Mouse (Mus musculus): ENCODE results near the gene Creld2.

Gene Creld2

GRCm38 (mm10) chr15:88827991-88828799, 8.7 kb downstream of the Creld2 start:
- in situ Hi-C loops (cut with MboI; ENCODE audit: unreplicated experiment in 2 of 2) = loop anchor here (5.0 to 25.0 kb wide), 6 partner anchors 49 to 607 kb away; partner anchors contain the start of genes Ppp6r2 (in 2 of the 2), Odf3b (in 1 of the 2), Sco2 (in 1 of the 2) and Trabd (in 1 of the 2)

- in situ Hi-C loops (cut with MboI; ENCODE audit: unreplicated experiment in 2 of 2) = loop anchor here (5.0 to 25.0 kb wide), 6 partner anchors 48 to 606 kb away; partner anchors contain the start of genes Ppp6r2 (in 2 of the 2), Odf3b (in 1 of the 2), Sco2 (in 1 of the 2) and Trabd (in 1 of the 2)
Observed at GRCm38 (mm10) chr15:88828800-88829705, 9.6 kb downstream of the Creld2 start.

DNA sequence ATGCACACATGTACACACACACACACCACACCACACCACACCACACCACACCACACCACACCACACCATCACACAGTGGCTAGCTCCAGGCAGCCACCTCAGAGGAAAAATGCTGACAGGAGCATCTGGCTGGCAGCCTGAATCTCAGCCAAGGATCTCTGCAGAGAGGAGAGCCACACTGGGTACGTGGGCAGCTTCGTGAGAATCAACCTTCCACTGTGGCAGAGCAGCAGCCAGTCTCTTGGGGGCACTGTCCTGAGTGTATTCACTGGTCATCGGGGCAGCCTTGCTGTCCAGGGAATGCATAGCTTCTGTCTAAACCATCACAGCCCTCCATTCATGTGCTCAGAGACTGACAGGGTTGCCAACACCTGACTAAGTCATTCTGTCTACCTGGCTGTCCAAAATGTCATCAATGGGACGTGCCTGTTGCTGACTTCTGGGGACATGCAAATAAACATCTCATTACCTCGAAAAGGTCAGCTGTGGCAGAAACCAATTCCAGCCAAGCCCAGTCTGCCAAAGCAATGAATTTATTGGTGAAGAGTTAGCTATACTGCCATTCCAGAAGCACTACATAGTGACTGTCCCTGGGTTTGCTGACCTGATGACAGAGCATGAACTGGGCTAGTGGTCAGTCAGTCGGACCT, 10.5 kb downstream of the Creld2 start:
- in situ Hi-C loops (cut with MboI; ENCODE audit: unreplicated experiment in 2 of 2) = loop anchor here (5.0 to 25.0 kb wide), 6 partner anchors 47 to 605 kb away; partner anchors contain the start of genes Ppp6r2 (in 2 of the 2), Odf3b (in 1 of the 2), Sco2 (in 1 of the 2) and Trabd (in 1 of the 2)

GRCm38 (mm10) chr15:88830696-88831095, 11.2 kb downstream of the Creld2 start:
- in situ Hi-C loops (cut with MboI; ENCODE audit: unreplicated experiment in 2 of 2) = loop anchor here (25.0 kb wide), 1 partner anchor 382 kb away; the partner anchor contains the start of gene Ppp6r2 (in 2 of the 2)

DNA sequence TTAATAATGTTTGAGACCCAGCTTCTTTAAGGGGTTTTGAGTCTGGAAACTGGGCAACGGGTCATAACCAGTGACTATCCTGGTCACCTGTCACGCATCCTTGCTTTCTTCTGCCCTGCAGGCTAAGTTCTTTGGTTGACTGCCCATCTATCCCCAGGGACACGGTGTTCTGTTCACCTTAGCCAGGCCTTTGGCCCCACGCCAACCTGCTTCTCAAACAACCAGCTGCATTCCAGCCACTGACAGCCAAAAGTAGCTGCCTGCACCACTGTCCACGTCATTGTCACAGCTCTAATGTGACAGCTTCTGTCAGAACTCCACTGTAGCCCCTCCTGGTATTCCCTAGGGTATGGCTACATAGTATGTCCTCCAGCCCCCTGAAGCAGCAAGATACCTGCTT, 12.0 kb downstream of the Creld2 start:
- in situ Hi-C loops (cut with MboI; ENCODE audit: unreplicated experiment in 2 of 2) = loop anchor here (25.0 kb wide), 1 partner anchor 381 kb away; the partner anchor contains the start of gene Ppp6r2 (in 2 of the 2)

DNA sequence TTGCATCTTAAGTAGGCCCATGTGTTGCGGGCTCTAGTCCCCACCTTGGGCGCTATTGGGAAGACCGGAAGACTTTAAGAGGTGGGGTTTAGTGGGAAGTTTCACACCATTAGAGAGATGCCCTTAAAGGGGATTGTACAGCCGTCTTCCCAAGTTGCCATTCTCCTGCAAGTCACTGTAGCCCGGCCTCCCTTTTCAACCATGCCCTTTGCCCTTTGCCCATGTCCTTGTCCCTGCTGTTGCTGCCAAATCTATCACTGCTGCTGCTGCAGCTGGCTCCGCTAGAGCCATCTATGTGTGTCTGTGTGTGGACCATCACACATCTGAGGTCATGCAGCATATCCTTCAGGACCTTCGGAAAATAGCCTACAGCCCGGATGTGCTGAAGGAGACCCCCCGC, 13.1 kb downstream of the Creld2 start:
- in situ Hi-C loops (cut with MboI; ENCODE audit: unreplicated experiment in 2 of 2) = loop anchor here (25.0 kb wide), 1 partner anchor 380 kb away; the partner anchor contains the start of gene Ppp6r2 (in 2 of the 2)

GRCm38 (mm10) chr15:88836031-88836430, 16.6 kb downstream of the Creld2 start:
- in situ Hi-C loops (cut with MboI; ENCODE audit: unreplicated experiment in 2 of 2) = loop anchor here (25.0 kb wide), 1 partner anchor 376 kb away; the partner anchor contains the start of gene Ppp6r2 (in 2 of the 2)

DNA sequence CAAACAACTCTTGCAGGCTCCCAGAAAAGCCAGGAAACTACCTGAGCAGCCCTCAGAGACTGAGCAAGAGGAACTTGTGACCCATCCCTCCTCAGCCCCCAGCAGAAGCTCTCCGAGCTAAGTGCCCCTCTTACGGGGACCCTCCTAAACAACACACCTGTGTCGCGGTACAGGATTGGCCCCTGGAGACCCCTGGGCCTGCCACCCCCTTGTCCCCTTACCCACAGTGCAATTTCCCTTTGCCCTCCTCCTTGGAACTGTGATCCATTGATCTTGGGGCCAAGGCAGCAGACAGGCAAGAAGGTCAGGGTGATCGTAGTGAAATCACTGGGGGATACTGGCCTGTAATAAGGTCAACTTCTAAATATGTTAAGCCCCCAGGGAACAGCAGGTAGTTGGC, 17.1 kb downstream of the Creld2 start:
- in situ Hi-C loops (cut with MboI; ENCODE audit: unreplicated experiment in 2 of 2) = loop anchor here (25.0 kb wide), 1 partner anchor 376 kb away; the partner anchor contains the start of gene Ppp6r2 (in 2 of the 2)

DNA sequence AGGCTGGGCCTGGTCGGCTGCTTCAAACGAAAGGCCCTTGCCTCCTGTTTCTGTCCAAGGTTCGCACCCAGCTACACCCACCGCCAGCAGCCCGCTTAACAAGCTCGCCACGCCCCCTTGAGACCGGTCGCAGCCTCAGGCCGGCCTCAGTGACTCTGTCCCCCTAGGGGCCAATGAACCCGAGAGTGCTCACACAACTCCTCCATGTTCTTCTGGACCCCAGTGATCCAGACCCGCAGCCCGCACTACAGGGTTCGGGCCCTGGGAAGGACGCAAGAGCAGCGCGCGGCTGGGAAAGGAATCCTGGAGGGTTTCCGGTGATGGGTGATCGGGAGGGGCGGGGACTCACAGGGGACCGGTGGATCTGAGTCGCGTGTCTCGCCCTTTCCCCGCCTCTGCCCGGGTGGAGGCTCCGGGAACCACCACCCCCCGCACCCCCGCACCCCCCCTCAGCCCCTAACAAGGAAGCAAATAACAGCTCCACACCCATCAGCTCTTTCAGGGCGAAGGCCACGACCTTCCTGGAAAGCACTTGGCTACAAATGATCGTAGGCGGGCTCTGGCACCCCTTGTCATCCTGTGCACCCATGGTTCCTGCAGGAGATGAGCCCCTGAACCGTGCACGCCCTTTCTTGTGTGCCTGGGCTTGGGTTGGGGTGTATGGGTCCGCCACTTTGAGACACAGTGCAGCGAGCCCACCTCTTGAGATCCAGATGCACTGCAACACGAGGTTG, 17.9 kb downstream of the Creld2 start:
- in situ Hi-C loops (cut with MboI; ENCODE audit: unreplicated experiment in 2 of 2) = loop anchor here (25.0 kb wide), 1 partner anchor 375 kb away; the partner anchor contains the start of gene Ppp6r2 (in 2 of the 2)

DNA sequence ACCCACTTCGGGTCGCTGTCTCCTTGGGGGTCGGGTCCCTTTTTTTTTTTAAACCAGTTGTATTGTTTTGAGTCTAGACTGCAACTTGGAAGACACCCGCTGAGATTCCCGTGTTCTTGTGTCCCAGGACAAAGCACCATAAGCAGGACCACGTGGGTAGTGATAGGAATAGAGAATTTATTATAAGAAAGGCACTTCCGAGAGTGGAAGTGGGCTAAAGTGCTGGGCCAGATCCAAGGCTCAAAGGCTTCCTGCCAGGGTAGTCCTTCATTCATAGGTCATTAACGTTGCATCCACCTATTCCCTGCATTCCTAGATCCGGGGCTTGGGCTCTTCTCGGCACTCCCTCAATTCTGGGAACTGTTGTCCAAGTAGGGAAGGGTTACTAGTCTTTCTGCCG, 18.5 kb downstream of the Creld2 start:
- in situ Hi-C loops (cut with MboI; ENCODE audit: unreplicated experiment in 2 of 2) = loop anchor here (25.0 kb wide), 1 partner anchor 374 kb away; the partner anchor contains the start of gene Ppp6r2 (in 2 of the 2)

- in situ Hi-C loops (cut with MboI; ENCODE audit: unreplicated experiment in 2 of 2) = loop anchor here (25.0 kb wide), 1 partner anchor 373 kb away; the partner anchor contains the start of gene Ppp6r2 (in 2 of the 2)
Observed at GRCm38 (mm10) chr15:88839271-88839670, 19.8 kb downstream of the Creld2 start.

- in situ Hi-C loops (cut with MboI; ENCODE audit: unreplicated experiment in 2 of 2) = loop anchor here (25.0 kb wide), 1 partner anchor 372 kb away; the partner anchor contains the start of gene Ppp6r2 (in 2 of the 2)
Observed at GRCm38 (mm10) chr15:88840126-88840525, 20.7 kb downstream of the Creld2 start.

- in situ Hi-C loops (cut with MboI; ENCODE audit: unreplicated experiment in 2 of 2) = loop anchor here (25.0 kb wide), 1 partner anchor 371 kb away; the partner anchor contains the start of gene Ppp6r2 (in 2 of the 2)
Observed at GRCm38 (mm10) chr15:88841160-88841559, 21.7 kb downstream of the Creld2 start.

DNA sequence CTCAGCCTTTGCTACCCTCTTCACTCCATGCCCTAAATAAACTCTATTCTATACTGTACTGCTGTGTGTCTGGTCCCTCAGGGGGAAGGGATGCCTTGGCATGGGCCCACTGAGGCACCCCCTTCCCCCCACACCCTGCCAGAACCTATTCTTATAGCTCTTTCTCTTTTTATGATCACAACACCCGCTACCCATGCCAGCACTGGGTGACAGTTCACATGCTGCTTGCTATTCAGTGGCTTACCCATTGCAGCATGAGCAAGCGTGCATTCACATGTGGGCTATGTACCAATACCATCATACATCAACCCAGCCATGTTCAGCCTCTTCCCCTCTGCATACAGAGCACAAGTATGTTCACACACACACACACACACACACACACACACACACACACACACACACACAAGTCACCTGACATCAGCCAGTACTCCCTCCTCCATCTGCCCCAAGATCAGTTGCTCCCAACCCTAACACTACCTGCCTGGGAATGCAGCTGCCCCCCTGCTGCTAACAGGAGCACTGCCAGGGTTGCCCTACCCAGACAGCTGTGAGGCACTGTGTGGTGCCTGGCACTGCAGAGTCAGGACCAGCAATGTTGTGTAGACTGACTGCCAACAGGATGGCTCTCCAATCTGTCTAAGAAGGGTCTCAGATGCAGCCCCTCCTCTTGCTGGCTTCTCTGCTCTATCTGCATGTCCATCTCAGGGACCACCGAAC, 22.3 kb downstream of the Creld2 start:
- in situ Hi-C loops (cut with MboI; ENCODE audit: unreplicated experiment in 2 of 2) = loop anchor here (25.0 kb wide), 1 partner anchor 371 kb away; the partner anchor contains the start of gene Ppp6r2 (in 2 of the 2)

DNA sequence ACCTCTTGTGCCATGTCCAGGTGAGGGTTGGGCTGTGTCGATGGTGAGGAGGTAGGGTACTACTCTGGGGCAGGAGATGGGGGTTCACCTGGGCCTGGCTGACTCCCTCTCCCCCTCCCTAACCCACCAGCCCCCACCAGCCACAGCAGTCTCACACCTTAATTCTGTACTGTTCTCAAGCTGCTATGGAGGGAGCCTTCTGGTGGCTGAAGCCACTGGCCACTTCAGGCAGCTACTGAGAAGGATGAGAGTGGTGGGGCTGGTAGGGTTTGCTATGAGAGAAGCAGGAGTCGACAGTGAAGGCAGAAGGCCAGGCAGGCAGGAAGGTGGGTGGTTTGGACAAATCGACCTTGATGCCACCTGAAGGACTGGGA, 22.8 kb downstream of the Creld2 start:
- in situ Hi-C loops (cut with MboI; ENCODE audit: unreplicated experiment in 2 of 2) = loop anchor here (25.0 kb wide), 1 partner anchor 370 kb away; the partner anchor contains the start of gene Ppp6r2 (in 2 of the 2)

DNA sequence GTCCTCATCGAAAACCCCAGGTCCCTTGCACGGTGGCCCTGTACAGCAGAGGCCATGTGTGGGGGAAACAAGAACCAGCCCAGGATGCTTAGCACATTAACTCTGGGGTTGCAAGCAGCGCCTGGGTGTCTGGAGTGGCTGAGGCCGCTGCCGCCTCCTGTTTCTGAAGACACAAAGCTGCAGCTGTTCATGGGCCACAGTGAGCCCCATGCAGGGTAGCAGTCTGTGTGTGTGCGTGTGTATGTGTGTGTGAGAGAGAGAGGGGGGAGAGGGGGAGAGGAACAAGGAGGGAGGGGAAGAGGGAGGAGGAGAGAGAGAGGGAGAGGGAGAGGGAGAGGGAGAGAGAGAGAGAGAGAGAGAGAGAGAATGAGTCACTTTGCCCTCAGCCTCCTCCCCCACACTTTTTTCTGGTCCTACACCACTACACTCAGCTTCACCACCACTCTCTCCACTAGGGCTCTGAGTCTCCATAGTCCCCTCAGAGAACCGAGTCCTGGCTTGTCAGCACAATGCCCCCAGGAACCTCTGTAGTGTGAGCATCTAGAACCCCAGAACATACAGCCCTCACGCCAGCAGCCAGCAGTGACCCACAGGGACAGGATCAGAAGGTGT, 24.1 kb downstream of the Creld2 start:
- in situ Hi-C loops (cut with MboI; ENCODE audit: unreplicated experiment in 2 of 2) = loop anchor here (25.0 kb wide), 1 partner anchor 369 kb away; the partner anchor contains the start of gene Ppp6r2 (in 2 of the 2)

DNA sequence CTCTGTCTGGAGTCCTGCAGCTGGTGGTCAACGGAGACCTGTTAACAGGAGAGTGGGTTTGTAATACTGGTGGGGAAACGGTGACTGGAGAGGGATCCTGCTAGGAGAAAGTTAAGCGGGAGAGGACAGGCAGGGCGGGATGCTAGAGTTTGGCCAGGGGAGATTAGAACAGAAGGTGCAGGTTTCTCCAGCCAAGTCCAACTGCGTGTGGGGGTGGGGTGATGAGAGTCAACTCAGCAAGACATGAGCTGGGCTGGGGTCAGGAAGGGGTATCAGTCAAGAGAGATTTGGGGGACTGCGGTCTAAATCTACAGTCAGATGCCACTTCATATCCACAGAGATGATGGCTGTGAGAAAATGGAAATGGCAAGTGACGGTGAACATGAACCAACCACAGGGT, 25.5 kb downstream of the Creld2 start:
- in situ Hi-C loops (cut with MboI; ENCODE audit: unreplicated experiment in 2 of 2) = loop anchor here (25.0 kb wide), 1 partner anchor 367 kb away; the partner anchor contains the start of gene Ppp6r2 (in 2 of the 2)

All from v-Abl transformed pro-B cells (cell line).